Mouse (Mus musculus) gastrocnemius, postnatal 36 days (tissue): ENCODE measurements around the gene Fzr1. TPM values are rescaled to one million over a fixed set of nuclear protein-coding genes. Genes with fewer than 3 reads are reported as not detected.

ENCODE experiments used
- DNase-seq, 2 experiments: peaks; one replicate each; pipeline ENCODE4 v3.0.0; 2022
- intact Hi-C: fragments of 180-260 bp; cut with DNase I; formaldehyde crosslinking; loops from one replicate; pipeline ENCODE4 v1.15.1; 2025
- total RNA-seq, 2 experiments: library from RNA; stranded (reverse); gene quantifications; 2 replicates each; pipeline ENCODE4 v1.2.3; 2021

Fzr1 gene
- total RNA-seq, 2 experiments from 2014 or later, result 14.2 to 15.9 TPM

GRCm38 (mm10) chr10:81417227-81418215 is 39.2 kb upstream of the Fzr1 start:
- DNase-seq, result peak; percentile 6 to 20
- intact Hi-C loops, result no loop called here

- DNase-seq, result peak; percentile 87 to 89
- intact Hi-C loops, result no loop called here
Observed at GRCm38 (mm10) chr10:81416581-81417226, 38.4 kb upstream of the Fzr1 start.

DNA sequence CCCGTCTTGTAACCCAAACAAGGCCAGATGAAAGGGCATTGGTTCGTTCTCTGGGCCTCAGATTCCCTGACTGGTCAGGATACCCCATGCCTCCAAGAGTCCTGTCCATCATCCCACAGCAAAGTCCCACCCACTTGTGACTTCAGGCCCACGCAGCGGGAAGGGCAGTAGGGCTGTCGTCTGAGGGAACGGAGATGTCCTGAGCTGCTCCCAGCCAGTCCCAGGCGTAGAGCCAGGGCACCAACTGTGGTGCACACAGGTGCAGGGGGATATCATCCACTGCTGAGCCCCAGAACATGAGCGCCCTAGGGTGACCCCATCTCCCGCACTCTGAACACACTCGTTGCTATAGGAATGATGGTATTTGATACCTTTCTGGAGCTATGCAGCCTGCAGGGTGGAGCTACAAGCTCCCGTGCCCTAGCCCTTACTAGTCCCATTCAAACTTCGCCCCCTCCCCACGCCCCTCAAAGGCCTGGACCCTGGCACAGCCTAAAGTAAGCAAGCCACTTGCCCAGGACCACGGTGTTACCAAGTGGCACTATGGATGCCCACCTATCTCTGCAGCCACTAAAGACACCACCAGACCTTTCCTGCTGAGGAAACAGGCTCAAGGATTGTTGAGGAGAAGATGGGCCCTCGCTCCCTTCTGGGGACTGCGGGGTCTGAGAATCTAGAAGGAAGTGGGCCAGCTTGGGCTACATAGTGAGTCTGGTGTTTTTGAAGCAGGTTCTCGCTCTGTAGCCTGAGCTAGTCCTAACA is 37.4 kb upstream of the Fzr1 start:
- peak in 1 of 2 experiments; percentile 77 for DNase-seq
- intact Hi-C loops, result loop anchor here (1.0 kb wide), 1 partner anchor 10 kb away; no protein-coding TSS in a partner anchor

DNA sequence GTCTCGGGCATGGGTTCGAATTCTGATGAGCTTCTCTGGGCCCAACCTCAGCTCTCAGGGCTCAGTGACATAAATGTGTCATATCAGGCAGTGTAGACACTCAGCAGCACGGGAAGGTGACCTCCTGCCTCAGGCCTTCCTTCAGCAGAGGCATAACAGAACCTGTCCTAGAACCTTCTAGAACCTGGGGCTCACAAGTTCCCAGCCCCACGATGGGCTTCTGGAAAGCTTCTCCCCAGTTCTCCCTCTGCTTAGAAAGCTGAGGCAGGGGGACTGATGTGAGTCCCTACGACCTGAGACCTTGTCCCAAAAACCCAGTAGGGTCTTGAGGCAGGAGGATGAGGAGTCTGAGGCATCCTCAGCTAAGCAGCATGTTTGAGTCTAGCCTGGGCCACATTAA is 36.8 kb upstream of the Fzr1 start:
- intact Hi-C loops, result loop anchor here (1.0 kb wide), 1 partner anchor 10 kb away; no protein-coding TSS in a partner anchor
- DNase-seq, result no peak

DNA sequence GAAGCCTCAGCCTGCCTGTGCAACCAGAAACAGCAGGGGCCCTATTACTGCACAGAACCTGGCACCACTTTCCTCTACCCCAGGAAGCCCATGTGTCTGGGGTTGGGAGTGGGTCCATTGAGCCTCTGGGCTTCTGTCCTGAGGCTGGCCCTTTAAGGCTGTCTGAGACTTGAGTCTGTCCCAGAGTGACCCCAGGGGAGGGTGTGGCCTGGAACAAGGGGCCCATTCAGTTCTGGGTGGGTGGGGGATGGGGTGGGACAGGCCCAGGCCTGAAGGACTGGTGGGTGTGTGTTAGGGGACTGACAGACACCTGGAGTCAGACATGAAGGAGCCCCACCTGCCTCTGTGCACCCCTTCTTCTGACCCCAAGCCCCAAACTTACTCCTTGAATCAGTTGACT is 36.4 kb upstream of the Fzr1 start:
- intact Hi-C loops, result loop anchor here (1.0 kb wide), 1 partner anchor 11 kb away; no protein-coding TSS in a partner anchor
- DNase-seq, result peak in 1 of 2 experiments; percentile 64

DNA sequence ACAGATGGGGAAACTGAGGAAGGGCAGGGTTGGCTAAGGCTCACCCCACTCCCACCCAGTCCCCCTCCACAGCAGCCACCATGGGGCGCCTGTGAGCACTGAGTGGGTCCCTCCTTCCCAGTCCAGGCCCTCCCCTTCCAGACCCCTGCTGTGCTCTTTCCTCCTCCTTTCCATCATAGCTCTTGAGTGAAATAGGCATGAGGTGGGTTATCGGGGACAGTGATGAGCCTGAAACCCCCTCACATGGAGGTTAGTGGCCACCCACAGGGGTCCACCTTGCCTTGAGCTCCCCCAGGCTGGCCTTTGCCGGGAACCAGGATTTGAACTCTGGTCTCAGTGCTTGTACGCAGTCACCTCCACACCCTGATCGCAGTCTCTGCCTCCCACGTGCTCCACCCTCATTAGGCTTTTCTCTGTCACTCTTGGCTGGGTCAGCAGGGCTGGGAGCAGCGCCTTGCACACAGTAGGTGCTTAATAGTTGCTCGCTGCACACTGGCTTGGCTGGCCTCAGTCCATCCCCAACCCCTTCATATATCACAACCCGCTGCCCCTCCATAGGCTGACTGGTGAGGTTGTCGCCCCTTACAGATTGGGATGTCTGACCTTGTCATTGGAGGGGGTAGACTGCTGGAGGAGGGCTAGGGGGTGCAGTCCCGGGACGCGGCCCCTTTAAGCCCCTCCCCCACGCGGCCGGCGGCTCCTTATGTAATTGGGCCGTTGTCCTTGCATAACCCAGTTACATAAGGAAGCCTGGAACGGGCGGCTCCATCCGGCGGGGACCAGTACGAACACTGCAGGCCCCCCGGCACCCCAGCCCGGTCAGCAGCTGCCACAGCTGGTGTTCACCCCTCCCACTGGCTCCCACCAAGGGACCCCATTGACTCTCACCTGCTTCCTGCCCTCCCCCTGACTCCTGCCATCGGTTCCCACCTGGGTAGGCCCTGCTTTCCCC is 35.3 kb upstream of the Fzr1 start:
- intact Hi-C loops, result no loop called here
- peak; percentile 88 to 93 for DNase-seq

DNA sequence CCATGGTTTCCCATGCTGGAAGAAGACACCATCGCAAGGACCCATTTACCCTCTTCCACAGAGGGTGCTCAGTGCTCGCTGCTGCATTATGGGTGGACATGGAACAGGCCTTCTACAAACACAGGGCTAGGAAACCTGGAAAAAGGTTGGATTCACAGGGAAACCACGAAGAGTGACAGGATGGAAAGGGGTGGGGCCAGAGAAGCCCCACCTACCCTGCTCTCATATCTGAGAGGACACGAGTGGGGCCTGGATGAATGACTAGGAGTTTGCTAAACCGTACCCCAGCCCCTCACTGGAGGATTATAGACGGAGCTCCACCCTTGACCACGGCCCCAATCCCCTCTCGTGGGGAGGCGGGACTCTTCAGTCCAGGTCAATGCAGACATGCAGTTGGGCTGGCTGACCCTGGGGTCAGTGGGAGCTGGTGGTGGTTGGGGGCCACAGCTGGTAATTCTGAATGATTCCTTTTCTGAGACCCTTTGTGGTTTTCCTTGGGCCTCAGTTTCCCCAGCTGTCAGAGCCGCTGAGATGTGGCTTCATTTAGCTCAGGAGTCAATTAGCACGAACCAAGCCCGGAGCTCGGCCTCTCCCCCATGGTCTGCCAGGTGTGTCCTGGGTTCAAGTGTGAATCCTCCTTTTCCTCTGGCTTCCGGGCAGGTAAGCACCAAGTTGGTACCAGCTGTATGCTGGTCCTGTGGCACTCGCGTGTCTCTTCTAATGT is 34.4 kb upstream of the Fzr1 start:
- DNase-seq, result peak in 1 of 2 experiments; percentile 18
- intact Hi-C loops, result no loop called here

- DNase-seq, result peak; percentile 92 to 98
- intact Hi-C loops, result no loop called here
Observed at GRCm38 (mm10) chr10:81411471-81412400, 33.4 kb upstream of the Fzr1 start.

DNA sequence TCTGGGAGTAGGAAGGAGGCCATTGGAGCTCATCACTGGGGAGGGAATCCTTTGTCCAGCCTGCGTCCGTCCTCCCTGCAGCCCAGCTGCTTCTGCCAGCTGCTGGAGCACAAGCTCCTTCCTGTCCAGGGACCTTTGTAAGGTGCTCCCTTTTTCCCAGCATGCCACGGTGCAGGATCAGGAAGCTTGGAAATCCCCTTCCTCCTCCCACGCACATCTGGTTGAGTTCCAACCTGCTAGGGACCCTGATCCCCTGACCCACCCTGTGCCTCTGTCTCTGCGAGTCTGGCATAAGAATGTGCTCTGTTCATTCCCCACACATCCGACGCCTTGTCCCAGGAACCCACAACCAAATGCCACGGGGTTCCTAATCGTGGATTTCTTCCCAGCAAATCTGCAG is 32.7 kb upstream of the Fzr1 start:
- intact Hi-C loops, result no loop called here
- DNase-seq, result no peak

DNA sequence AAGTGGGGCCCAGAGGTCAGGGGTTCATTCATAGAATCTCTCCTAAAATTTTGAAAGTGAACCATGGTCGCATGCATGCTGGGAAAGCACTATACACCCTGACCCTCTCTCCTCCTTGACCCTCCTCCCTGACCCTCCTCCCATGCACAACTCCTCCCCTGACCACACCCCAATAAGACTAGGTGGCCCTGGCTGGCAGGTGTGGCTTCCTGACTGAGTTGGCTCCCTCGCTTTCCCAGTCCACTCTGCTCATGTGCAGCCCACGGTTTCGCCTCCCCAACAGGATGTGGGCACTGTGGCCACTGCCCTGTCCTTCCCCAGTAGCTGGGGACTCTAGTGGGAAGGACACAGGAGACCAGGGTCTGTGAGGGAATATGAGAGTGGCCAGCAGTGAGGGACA is 32.0 kb upstream of the Fzr1 start:
- intact Hi-C loops, result no loop called here
- no peak for DNase-seq

DNA sequence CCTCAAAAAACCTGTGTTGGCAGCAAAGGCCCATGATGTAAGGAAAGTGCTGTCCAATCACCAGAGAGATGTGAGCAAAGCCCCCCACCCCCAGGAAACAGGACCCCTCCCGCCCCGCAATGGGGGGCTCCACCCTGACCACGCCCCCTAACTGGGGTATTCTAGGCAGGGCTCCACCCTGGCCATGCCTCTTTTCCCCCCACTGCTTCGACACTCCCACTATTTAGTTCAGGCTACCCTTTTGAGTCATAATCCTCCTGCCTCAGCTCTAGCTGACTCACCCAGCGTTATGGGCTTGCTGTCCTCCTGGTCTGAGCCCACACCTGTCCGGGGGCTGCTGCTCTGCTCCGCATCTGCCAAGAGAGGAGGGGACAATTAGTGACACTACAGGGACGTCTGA is 31.0 kb upstream of the Fzr1 start:
- no peak for DNase-seq
- intact Hi-C loops, result no loop called here

DNA sequence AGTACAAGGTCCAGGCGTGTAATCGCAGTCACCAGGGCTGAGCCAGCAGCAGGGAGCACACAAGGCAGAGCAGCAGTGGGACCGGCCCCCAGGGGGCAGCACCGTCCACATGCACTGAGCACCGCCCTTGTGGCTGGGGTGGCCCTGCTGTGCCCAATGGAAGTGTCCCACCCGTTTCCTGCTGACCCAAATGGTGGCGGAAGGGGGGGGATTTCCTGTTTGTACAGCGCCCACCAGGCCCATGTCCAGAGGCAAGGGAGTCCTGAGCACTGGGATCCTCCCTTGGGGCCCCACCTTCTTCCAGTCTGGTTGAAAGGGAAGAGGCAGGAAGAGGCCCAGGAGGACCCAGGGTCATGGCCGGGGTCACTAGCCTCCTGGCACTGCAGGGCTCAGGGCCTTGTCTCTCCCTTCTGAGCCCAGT is 30.6 kb upstream of the Fzr1 start:
- intact Hi-C loops, result no loop called here
- DNase-seq, result peak; percentile 84 to 85

- no peak for DNase-seq
- intact Hi-C loops, result no loop called here
Observed at GRCm38 (mm10) chr10:81408424-81408729, 30.1 kb upstream of the Fzr1 start.

- intact Hi-C loops, result loop anchor here (2.0 kb wide), 1 partner anchor 27 kb away; no protein-coding TSS in a partner anchor
- DNase-seq, result peak; percentile 65 to 66
Observed at GRCm38 (mm10) chr10:81407539-81408423, 29.5 kb upstream of the Fzr1 start.

DNA sequence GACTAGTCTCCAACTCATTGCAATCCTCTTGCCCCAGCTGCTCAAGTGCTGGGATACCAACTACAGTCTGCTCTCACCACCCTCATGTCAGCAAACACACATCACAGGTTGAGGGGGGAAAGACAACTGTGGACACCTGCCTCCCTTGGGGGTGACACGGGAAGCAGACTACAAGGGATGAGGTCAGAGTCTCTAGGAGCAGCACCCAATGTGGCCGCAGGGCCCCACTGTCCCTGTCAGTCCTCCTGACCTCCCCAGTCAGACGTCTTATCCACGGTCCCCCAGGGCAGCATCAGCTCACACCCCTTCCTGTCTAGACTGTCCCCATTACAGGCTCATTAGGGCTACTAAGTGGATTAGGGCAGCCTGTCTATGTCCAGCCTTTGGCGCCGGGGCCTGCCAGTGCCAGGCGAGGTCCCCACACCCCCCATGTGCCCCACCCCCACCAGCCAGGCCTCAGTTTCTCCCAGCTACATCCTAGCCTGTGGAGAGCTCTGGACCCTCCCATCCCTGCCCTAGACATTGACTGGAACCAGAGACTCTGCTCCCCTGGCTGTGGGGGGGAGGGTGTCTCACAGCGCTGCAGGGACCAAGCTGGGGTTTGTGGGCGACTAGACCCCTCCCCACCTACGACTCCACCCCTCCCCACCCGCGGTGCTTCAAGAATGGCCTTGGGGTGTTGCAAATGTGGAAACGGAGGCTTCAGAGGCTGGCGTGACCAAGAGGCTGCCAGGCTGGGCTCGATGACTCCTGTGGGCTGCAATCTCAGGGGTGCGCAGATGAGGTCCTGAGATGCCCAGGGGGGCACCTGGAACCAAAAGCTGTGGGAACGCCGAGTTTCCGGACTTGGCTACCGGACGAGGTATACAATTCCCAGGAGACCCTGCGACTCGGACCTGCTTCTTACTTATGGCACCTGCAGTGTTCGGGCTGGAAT is 28.5 kb upstream of the Fzr1 start:
- DNase-seq, result no peak
- intact Hi-C loops, result loop anchor here (2.0 kb wide), 1 partner anchor 28 kb away; no protein-coding TSS in a partner anchor
